Mouse (Mus musculus): Measurements from ENCODE around the gene Polr2e.

GRCm38 (mm10) chr10:80035686-80036085, 3.9 kb downstream of the Polr2e start:
- TF ChIP-seq CTCF (IDR thresholded peaks at IDR 0.05; ENCODE audit: low read depth) (no peak), EP300 (IDR thresholded peaks at IDR 0.05; ENCODE audit: low read depth) (no peak)

Data from liver, postnatal 0 days (tissue).